Mouse (Mus musculus) forebrain, embryonic 11.5 days (tissue): Measurements from ENCODE around the gene Mief1. TPM values are rescaled to one million over a fixed set of nuclear protein-coding genes. Genes with fewer than 3 reads are reported as not detected.

Source experiments
- ATAC-seq: fragments of 200-750 bp; cut with Nextera tagmentation; replicated peaks from 2 replicates; pipeline ENCODE4 v1.8.0; 2017; ENCODE audit warnings: moderate TSS enrichment; ENCODE audit not compliant: low FRiP score
- DNase-seq: peaks from one replicate; pipeline ENCODE4 v3.0.0-alpha.2; 2017; ENCODE audit warnings: low spot score
- H3K27ac ChIP-seq: fragments of 300-500 bp; sonication (generic); 2 replicates; pipeline ENCODE4 v1.5.1; 2014; ENCODE audit warnings: low read depth, low read length
- H3K27me3 ChIP-seq: fragments of 300-500 bp; sonication (generic); 2 replicates; pipeline ENCODE4 v1.6.1; 2014; ENCODE audit warnings: mild to moderate bottlenecking, low read length, mixed read lengths; ENCODE audit not compliant: control insufficient read depth, insufficient read depth
- H3K36me3 ChIP-seq: fragments of 300-500 bp; sonication (generic); 2 replicates; pipeline ENCODE4 v1.6.1; 2014; ENCODE audit warnings: mild to moderate bottlenecking, low read length, moderate library complexity, mixed read lengths; ENCODE audit not compliant: control insufficient read depth, insufficient read depth
- H3K4me1 ChIP-seq: fragments of 300-500 bp; sonication (generic); replicated peaks from 2 replicates; pipeline ENCODE4 v1.6.1; 2014; ENCODE audit warnings: low read length, mixed read lengths; ENCODE audit not compliant: control insufficient read depth, insufficient read depth
- H3K4me2 ChIP-seq: fragments of 300-500 bp; sonication (generic); 2 replicates; pipeline ENCODE4 v1.6.1; 2014; ENCODE audit warnings: low read depth, mild to moderate bottlenecking, low read length, moderate library complexity, mixed read lengths; ENCODE audit not compliant: severe bottlenecking
- H3K4me3 ChIP-seq: fragments of 300-500 bp; sonication (generic); 2 replicates; pipeline ENCODE4 v1.5.1; 2014; ENCODE audit warnings: low read depth, low read length
- H3K9ac ChIP-seq: fragments of 300-500 bp; sonication (generic); 2 replicates; pipeline ENCODE4 v1.6.1; 2014; ENCODE audit warnings: low read length
- H3K9me3 ChIP-seq: fragments of 300-500 bp; sonication (generic); 2 replicates; pipeline ENCODE4 v1.6.1; 2016; ENCODE audit warnings: low read length, mixed read lengths; ENCODE audit not compliant: control insufficient read depth
- WGBS: fragments of 180-500 bp; shearing (Covaris S2); extraction: QIAGEN DNeasy Blood & Tissue Kit; methylation state at CpG from one replicate; pipeline ENCODE4 v1.1.7; 2014; 5-methylcytosine and 5-hydroxymethylcytosine counted together
- polyA plus RNA-seq: library from polyadenylated mRNA; unstranded; fragments of >200 nt; fragmentation: Nextera tagmentation; extraction: Ambion mirVana; gene quantifications from 2 replicates; pipeline ENCODE4 v1.2.1, GENCODE M21; 2014

Mief1 gene
- polyA plus RNA-seq, 1 experiment from 2014 or later: 47.1 TPM

- Histone ChIP-seq H3K27me3 (peaks cover 7% of the 10 kb centered on the region), H3K4me3 (no peak overlapping the region), H3K9ac (no peak overlapping the region), H3K9me3 (no peaks in the 10 kb centered on the region), H3K4me1 (0 out of 2 replicates have a peak, but pooled peaks cover 2% of the 10 kb centered on the region), H3K4me2 (no peak overlapping the region), H3K27ac (no peak overlapping the region), H3K36me3 (no peaks in the 10 kb centered on the region)
- WGBS: 20% methylated on average over 6 of the region's 6 CpGs
- ATAC-seq (no peak), DNase-seq (peak; percentile 85)
Observed at GRCm38 (mm10) chr15:80280646-80281045, 46.8 kb downstream of the Mief1 start.

GRCm38 (mm10) chr15:80286851-80287415 is 53.1 kb downstream of the Mief1 start, which contains the start of gene Cacna1i:
Gene Cacna1i, plus strand, starts transcription at chr15:80287238.
- H3K9me3 ChIP-seq: no peaks in the 10 kb centered on the region
- H3K36me3 ChIP-seq: no peaks in the 10 kb centered on the region
- DNase-seq (peak; percentile 66), ATAC-seq (no peak)
- peak within 1 kb of the TSS; percentile 51 for H3K4me3 ChIP-seq
- peak within 1 kb of the TSS; percentile 88 for H3K4me2 ChIP-seq
- H3K4me1 ChIP-seq: peaks cover 11% of the 10 kb centered on the region
- H3K27me3 ChIP-seq: peaks cover 48% of the 10 kb centered on the region
- no peak within 1 kb of the TSS for H3K27ac ChIP-seq
- WGBS: under 1% methylated on average over 50 of the region's 50 CpGs
- peak within 1 kb of the TSS; percentile 37 for H3K9ac ChIP-seq

GRCm38 (mm10) chr15:80288036-80288435 is 54.2 kb downstream of the Mief1 start:
- Histone ChIP-seq H3K9me3 (no peaks in the 10 kb centered on the region), H3K4me3 (peak overlapping the region; percentile 51), H3K27ac (no peak overlapping the region), H3K9ac (no peak overlapping the region), H3K36me3 (no peaks in the 10 kb centered on the region), H3K4me1 (peaks cover 11% of the 10 kb centered on the region), H3K27me3 (peaks cover 48% of the 10 kb centered on the region), H3K4me2 (peak overlapping the region; percentile 88)
- WGBS: under 1% methylated on average over 23 of the region's 23 CpGs
- peak; percentile 63 for DNase-seq
- no peak for ATAC-seq

- H3K27me3 ChIP-seq: peaks cover 48% of the 10 kb centered on the region
- peak; percentile 76 for DNase-seq
- ATAC-seq: no peak
- H3K4me3 ChIP-seq: no peak overlapping the region
- H3K27ac ChIP-seq: no peak overlapping the region
- H3K4me1 ChIP-seq: peaks cover 11% of the 10 kb centered on the region
- H3K36me3 ChIP-seq: no peaks in the 10 kb centered on the region
- 7% methylated on average over 10 of the region's 10 CpGs for WGBS
- H3K4me2 ChIP-seq: no peak overlapping the region
- no peaks in the 10 kb centered on the region for H3K9me3 ChIP-seq
- no peak overlapping the region for H3K9ac ChIP-seq
Observed at GRCm38 (mm10) chr15:80289436-80289835, 55.6 kb downstream of the Mief1 start.

- Histone ChIP-seq H3K4me2 (no peak overlapping the region), H3K27me3 (no peaks in the 10 kb centered on the region), H3K36me3 (no peaks in the 10 kb centered on the region), H3K4me1 (no peaks in the 10 kb centered on the region), H3K9me3 (no peaks in the 10 kb centered on the region), H3K27ac (no peak overlapping the region), H3K9ac (no peak overlapping the region), H3K4me3 (no peak overlapping the region)
- DNase-seq (no peak), ATAC-seq (no peak)
- 95% methylated on average over 1 of the region's 1 CpGs for WGBS
Observed at GRCm38 (mm10) chr15:80297146-80297545, 63.3 kb downstream of the Mief1 start.

Other genes starting within 250 kb of the Mief1 start
- gene Pdgfb, start 219.0 kb upstream of the Mief1 start, polyA plus RNA-seq: 2.8 and 2.9 TPM in 2 replicates
- 11.3 and 13.6 TPM in 2 replicates for gene Syngr1, start 142.7 kb upstream of the Mief1 start, polyA plus RNA-seq
- gene Rpl3, start 142.2 kb upstream of the Mief1 start, polyA plus RNA-seq: 1,023 and 1,042 TPM in 2 replicates
- gene Tab1, start 100.9 kb upstream of the Mief1 start, polyA plus RNA-seq: 36.7 and 40.0 TPM in 2 replicates
- gene Mgat3, start 60.3 kb upstream of the Mief1 start, polyA plus RNA-seq: 8.8 and 9.2 TPM in 2 replicates
- not detected in 2 replicates for gene AC140267.1, start 1.8 kb downstream of the Mief1 start, polyA plus RNA-seq
- 139 and 144 TPM in 2 replicates for gene Atf4, start 21.2 kb downstream of the Mief1 start, polyA plus RNA-seq
- 69.1 and 69.4 TPM in 2 replicates for gene Rps19bp1, start 30.3 kb downstream of the Mief1 start, polyA plus RNA-seq
- gene Cacna1i, start 53.2 kb downstream of the Mief1 start, polyA plus RNA-seq: 0.12 and 0.17 TPM in 2 replicates